Mouse (Mus musculus) hindbrain, embryonic 13.5 days (tissue): ENCODE data around the gene Ndufv3. TPM values are rescaled to one million over a fixed set of nuclear protein-coding genes. Genes with fewer than 3 reads are reported as not detected.
"Not testable (repeated sequence)": the region's sequence is repeated elsewhere in the genome, so short reads cannot be mapped to it uniquely, and the experiment has no call there.

Experiments
- ATAC-seq: fragments of 200-750 bp; cut with Nextera tagmentation; 2 replicates; pipeline ENCODE4 v1.8.0; 2017; ENCODE audit warnings: moderate TSS enrichment; ENCODE audit not compliant: low FRiP score
- H3K27ac ChIP-seq: fragments of 300-500 bp; sonication (generic); 2 replicates; pipeline ENCODE4 v1.5.1; 2015; ENCODE audit warnings: inconsistent platforms, mild to moderate bottlenecking, moderate library complexity
- H3K27me3 ChIP-seq: fragments of 300-500 bp; sonication (generic); 2 replicates; pipeline ENCODE4 v1.6.1; 2015; ENCODE audit warnings: mild to moderate bottlenecking, inconsistent platforms
- H3K36me3 ChIP-seq: fragments of 300-500 bp; sonication (generic); 2 replicates; pipeline ENCODE4 v1.6.1; 2015; ENCODE audit warnings: mild to moderate bottlenecking, inconsistent platforms
- H3K4me1 ChIP-seq: fragments of 300-500 bp; sonication (generic); replicated peaks from 2 replicates; pipeline ENCODE4 v1.6.1; 2015; ENCODE audit warnings: inconsistent platforms
- H3K4me2 ChIP-seq: fragments of 300-500 bp; sonication (generic); 2 replicates; pipeline ENCODE4 v1.6.1; 2015; ENCODE audit warnings: inconsistent platforms, mild to moderate bottlenecking, moderate library complexity
- H3K4me3 ChIP-seq: fragments of 300-500 bp; sonication (generic); 2 replicates; pipeline ENCODE4 v1.5.1; 2015; ENCODE audit warnings: mild to moderate bottlenecking, inconsistent platforms
- H3K9ac ChIP-seq: fragments of 300-500 bp; sonication (generic); 2 replicates; pipeline ENCODE4 v1.6.1; 2015; ENCODE audit warnings: mild to moderate bottlenecking, inconsistent platforms
- H3K9me3 ChIP-seq: fragments of 300-500 bp; sonication (generic); 2 replicates; pipeline ENCODE4 v1.6.1; 2016; ENCODE audit warnings: inconsistent platforms
- WGBS: fragments of 180-500 bp; shearing (Covaris S2); methylation state at CpG from one replicate; pipeline ENCODE4 v1.1.7; 2015; 5-methylcytosine and 5-hydroxymethylcytosine counted together
- polyA plus RNA-seq: library from polyadenylated mRNA; unstranded; fragments of >200 nt; fragmentation: Nextera tagmentation; extraction: Ambion mirVana; gene quantifications from 2 replicates; pipeline ENCODE4 v1.2.1, GENCODE M21; 2015

The Ndufv3 gene
- polyA plus RNA-seq, 1 experiment from 2014 or later, result 414 TPM

- H3K4me1 ChIP-seq, result peaks cover 23% of the 10 kb centered on the region
- no peaks in the 10 kb centered on the region for H3K27me3 ChIP-seq
- 0 out of 2 replicates have a peak, but pooled peaks have one; percentile 30 for ATAC-seq
- H3K36me3 ChIP-seq, result no peaks in the 10 kb centered on the region
- H3K9me3 ChIP-seq, result no peaks in the 10 kb centered on the region
- 0 out of 2 replicates have a peak overlapping the region, but pooled peaks have one; percentile 9 for H3K9ac ChIP-seq
- H3K27ac ChIP-seq, result peak overlapping the region; percentile 76
- no peak overlapping the region for H3K4me3 ChIP-seq
- no peak overlapping the region for H3K4me2 ChIP-seq
- WGBS, result 11% methylated on average over 6 of the region's 6 CpGs
Observed at GRCm38 (mm10) chr17:31541460-31541831, 21.5 kb downstream of the Ndufv3 start.

- ATAC-seq, result no peak
- H3K27ac ChIP-seq, result peak overlapping the region; percentile 63
- H3K36me3 ChIP-seq, result no peaks in the 10 kb centered on the region
- no peaks in the 10 kb centered on the region for H3K9me3 ChIP-seq
- no peak overlapping the region for H3K4me2 ChIP-seq
- H3K4me3 ChIP-seq, result no peak overlapping the region
- 25% methylated on average over 6 of the region's 6 CpGs for WGBS
- H3K4me1 ChIP-seq, result peaks cover 29% of the 10 kb centered on the region
- H3K9ac ChIP-seq, result no peak overlapping the region
- H3K27me3 ChIP-seq, result no peaks in the 10 kb centered on the region
Observed at GRCm38 (mm10) chr17:31543574-31543973, 23.7 kb downstream of the Ndufv3 start.

- H3K4me3 ChIP-seq, result no peak overlapping the region
- H3K27me3 ChIP-seq, result no peaks in the 10 kb centered on the region
- H3K4me2 ChIP-seq, result no peak overlapping the region
- no peaks in the 10 kb centered on the region for H3K36me3 ChIP-seq
- H3K9ac ChIP-seq, result no peak overlapping the region
- peaks cover 26% of the 10 kb centered on the region for H3K4me1 ChIP-seq
- 91% methylated on average over 9 of the region's 9 CpGs for WGBS
- no peaks in the 10 kb centered on the region for H3K9me3 ChIP-seq
- H3K27ac ChIP-seq, result no peak overlapping the region
- ATAC-seq, result no peak
Observed at GRCm38 (mm10) chr17:31546444-31547196, 26.7 kb downstream of the Ndufv3 start.

GRCm38 (mm10) chr17:31547974-31548373, 28.1 kb downstream of the Ndufv3 start:
- ATAC-seq, result no peak
- no peaks in the 10 kb centered on the region for H3K9me3 ChIP-seq
- H3K9ac ChIP-seq, result no peak overlapping the region
- H3K27ac ChIP-seq, result no peak overlapping the region
- H3K4me3 ChIP-seq, result no peak overlapping the region
- no peaks in the 10 kb centered on the region for H3K27me3 ChIP-seq
- H3K36me3 ChIP-seq, result no peaks in the 10 kb centered on the region
- 66% methylated on average over 3 of the region's 3 CpGs for WGBS
- H3K4me2 ChIP-seq, result no peak overlapping the region
- H3K4me1 ChIP-seq, result peaks cover 23% of the 10 kb centered on the region; the same call in 1 of the 2 replicates

GRCm38 (mm10) chr17:31549389-31549788, 29.5 kb downstream of the Ndufv3 start:
- 63% methylated on average over 8 of the region's 8 CpGs for WGBS
- no peak for ATAC-seq
- Histone ChIP-seq H3K4me2 (no peak overlapping the region), H3K27me3 (no peaks in the 10 kb centered on the region), H3K4me1 (0 out of 2 replicates have a peak, but pooled peaks cover 11% of the 10 kb centered on the region), H3K27ac (0 out of 2 replicates have a peak overlapping the region, but pooled peaks have one; percentile 30), H3K36me3 (no peaks in the 10 kb centered on the region), H3K9me3 (no peaks in the 10 kb centered on the region), H3K9ac (no peak overlapping the region), H3K4me3 (no peak overlapping the region)

- peaks cover 26% of the 10 kb centered on the region for H3K4me1 ChIP-seq
- ATAC-seq, H3K9ac ChIP-seq, H3K4me3 ChIP-seq, H3K9me3 ChIP-seq, H3K4me2 ChIP-seq, H3K27ac ChIP-seq, H3K36me3 ChIP-seq, H3K27me3 ChIP-seq: not testable (repeated sequence)
- 96% methylated on average over 23 of the region's 23 CpGs for WGBS
Observed at GRCm38 (mm10) chr17:31552601-31553000, 32.7 kb downstream of the Ndufv3 start.

- Histone ChIP-seq H3K9ac (no peak overlapping the region), H3K4me1 (peaks cover 25% of the 10 kb centered on the region), H3K4me2 (no peak overlapping the region), H3K9me3 (no peaks in the 10 kb centered on the region), H3K27ac (peak overlapping the region; percentile 71; the same call in 1 of the 2 replicates), H3K36me3 (no peaks in the 10 kb centered on the region), H3K27me3 (no peaks in the 10 kb centered on the region), H3K4me3 (no peak overlapping the region)
- WGBS, result 59% methylated on average over 4 of the region's 4 CpGs
- no peak for ATAC-seq
Observed at GRCm38 (mm10) chr17:31556253-31556652, 36.3 kb downstream of the Ndufv3 start.

GRCm38 (mm10) chr17:31557124-31557880, 37.4 kb downstream of the Ndufv3 start:
- Histone ChIP-seq H3K9ac (no peak overlapping the region), H3K36me3 (no peaks in the 10 kb centered on the region), H3K9me3 (no peaks in the 10 kb centered on the region), H3K4me2 (no peak overlapping the region), H3K27me3 (no peaks in the 10 kb centered on the region), H3K4me3 (no peak overlapping the region), H3K4me1 (peaks cover 25% of the 10 kb centered on the region), H3K27ac (peak overlapping the region; percentile 71)
- 52% methylated on average over 11 of the region's 11 CpGs for WGBS
- peak; percentile 58; the same call in 1 of the 2 replicates for ATAC-seq

GRCm38 (mm10) chr17:31557947-31558542, 38.1 kb downstream of the Ndufv3 start:
- H3K27ac ChIP-seq, result peak overlapping the region; percentile 71
- ATAC-seq, result no peak
- H3K4me2 ChIP-seq, result no peak overlapping the region
- no peaks in the 10 kb centered on the region for H3K27me3 ChIP-seq
- H3K4me1 ChIP-seq, result peaks cover 25% of the 10 kb centered on the region
- H3K4me3 ChIP-seq, result no peak overlapping the region
- no peak overlapping the region for H3K9ac ChIP-seq
- no peaks in the 10 kb centered on the region for H3K36me3 ChIP-seq
- no peaks in the 10 kb centered on the region for H3K9me3 ChIP-seq
- WGBS, result 81% methylated on average over 10 of the region's 10 CpGs

- H3K27me3 ChIP-seq, result no peaks in the 10 kb centered on the region
- no peak overlapping the region for H3K4me3 ChIP-seq
- no peaks in the 10 kb centered on the region for H3K9me3 ChIP-seq
- H3K4me1 ChIP-seq, result peaks cover 32% of the 10 kb centered on the region
- WGBS, result 89% methylated on average over 11 of the region's 11 CpGs
- no peaks in the 10 kb centered on the region for H3K36me3 ChIP-seq
- H3K9ac ChIP-seq, result no peak overlapping the region
- ATAC-seq, result no peak
- H3K4me2 ChIP-seq, result no peak overlapping the region
- H3K27ac ChIP-seq, result no peak overlapping the region
Observed at GRCm38 (mm10) chr17:31559021-31559789, 39.3 kb downstream of the Ndufv3 start.

- Histone ChIP-seq H3K9ac (peak overlapping the region; percentile 70), H3K27ac (peak overlapping the region; percentile 94), H3K4me3 (peak overlapping the region; percentile 38), H3K9me3 (no peaks in the 10 kb centered on the region), H3K4me2 (peak overlapping the region; percentile 54), H3K36me3 (no peaks in the 10 kb centered on the region), H3K27me3 (no peaks in the 10 kb centered on the region), H3K4me1 (peaks cover 35% of the 10 kb centered on the region)
- ATAC-seq, result no peak
- 15% methylated on average over 12 of the region's 12 CpGs for WGBS
Observed at GRCm38 (mm10) chr17:31563632-31564014, 43.7 kb downstream of the Ndufv3 start.
